Mouse (Mus musculus): Measurements from ENCODE around the gene Dgke. TPM values are rescaled to one million over a fixed set of nuclear protein-coding genes. Genes with fewer than 3 reads are reported as not detected.
"Not testable (repeated sequence)": the region's sequence is repeated elsewhere in the genome, so short reads cannot be mapped to it uniquely, and the experiment has no call there.

The Dgke gene
- total RNA-seq, 1 experiment from 2014 or later, result 9.7 TPM

GRCm38 (mm10) chr11:89017514-89018182, 49.0 kb downstream of the Dgke start:
- no peak for ATAC-seq (ENCODE audit: extremely low read depth, insufficient number of reproducible peaks, low FRiP score, poor library complexity, severe bottlenecking)

DNA sequence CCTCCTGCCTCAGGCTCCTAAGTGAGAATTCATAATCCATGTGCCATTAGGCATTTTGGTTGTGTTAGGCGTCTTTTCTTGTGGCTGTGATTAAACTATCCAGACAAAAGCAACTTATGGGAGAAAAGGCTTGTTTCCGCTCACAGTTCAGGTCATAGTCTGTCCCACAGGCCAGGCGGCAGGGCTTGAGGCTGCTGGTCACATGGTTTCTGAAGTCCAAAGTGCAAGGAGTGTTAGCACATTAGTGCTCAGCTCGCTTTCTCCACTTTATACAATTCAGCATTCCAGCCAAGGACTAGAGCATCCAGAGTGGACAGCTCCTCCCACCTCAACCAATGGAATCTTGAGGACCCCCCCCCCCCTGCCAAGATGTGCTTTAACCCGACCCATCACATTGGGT, 54.4 kb downstream of the Dgke start:
- ATAC-seq (ENCODE audit: extremely low read depth, insufficient number of reproducible peaks, low FRiP score, poor library complexity, severe bottlenecking), result no peak

- no peak for ATAC-seq (ENCODE audit: extremely low read depth, insufficient number of reproducible peaks, low FRiP score, poor library complexity, severe bottlenecking)
Measured at GRCm38 (mm10) chr11:89009496-89009895, 57.2 kb downstream of the Dgke start.

DNA sequence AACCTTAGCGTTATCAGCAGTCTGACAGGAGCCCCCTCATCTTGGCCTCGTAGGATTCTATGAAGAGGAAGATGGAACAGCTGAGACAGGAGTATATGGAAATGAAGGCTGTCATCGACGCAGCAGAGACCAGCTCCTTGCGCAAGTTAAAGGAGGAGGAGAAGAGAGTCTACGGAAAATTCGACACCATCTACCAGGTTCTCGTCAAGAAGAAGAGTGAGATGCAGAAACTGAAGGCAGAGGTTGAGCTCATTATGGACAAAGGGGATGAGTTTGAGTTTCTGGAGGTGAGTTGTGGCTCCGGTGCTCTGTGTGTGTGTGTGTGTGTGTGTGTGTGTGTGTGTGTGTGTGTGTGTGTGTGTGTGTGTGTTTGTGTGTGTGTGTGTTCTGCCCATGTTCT, 57.6 kb downstream of the Dgke start:
- no peak for ATAC-seq (ENCODE audit: extremely low read depth, insufficient number of reproducible peaks, low FRiP score, poor library complexity, severe bottlenecking)

DNA sequence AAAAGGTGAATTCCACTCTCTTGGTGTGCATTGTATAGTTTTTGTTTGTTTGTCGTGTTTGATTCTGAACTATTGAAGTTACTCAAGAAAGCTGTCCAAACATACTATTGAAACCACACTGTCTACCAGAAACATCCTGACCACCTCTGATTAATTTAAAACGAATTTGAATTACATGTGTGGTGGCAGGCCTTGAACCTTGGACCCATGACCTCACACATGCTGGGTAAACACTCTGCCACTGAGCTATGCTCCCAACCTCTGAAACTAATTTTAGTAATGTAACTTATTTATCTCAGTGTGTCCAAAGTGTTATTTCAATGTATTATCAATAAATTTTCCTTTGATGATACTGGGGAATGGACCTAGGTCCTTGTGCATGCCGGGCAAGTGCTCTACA, 59.1 kb downstream of the Dgke start:
- ATAC-seq (ENCODE audit: extremely low read depth, insufficient number of reproducible peaks, low FRiP score, poor library complexity, severe bottlenecking), result no peak

DNA sequence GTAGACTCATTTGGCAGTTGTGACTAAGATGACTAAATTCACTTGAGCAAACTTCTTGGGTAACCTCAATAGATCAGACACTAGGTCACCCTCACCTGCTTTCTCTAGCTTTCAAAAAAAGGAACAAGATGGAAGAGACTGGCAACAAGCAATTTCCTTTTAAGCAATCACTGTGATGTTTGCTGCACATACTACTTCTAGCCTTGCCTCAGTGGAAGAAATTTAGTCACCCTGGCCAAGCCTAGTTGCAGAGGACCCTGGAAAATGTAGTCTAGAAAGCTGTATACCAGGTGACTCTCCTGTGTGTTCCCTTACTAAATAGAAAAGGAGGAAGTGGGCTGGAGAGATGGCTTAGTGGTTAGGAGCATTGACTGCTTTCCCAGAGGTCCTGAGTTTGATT, 60.2 kb downstream of the Dgke start:
- peak; percentile 58 for ATAC-seq (ENCODE audit: extremely low read depth, insufficient number of reproducible peaks, low FRiP score, poor library complexity, severe bottlenecking)

DNA sequence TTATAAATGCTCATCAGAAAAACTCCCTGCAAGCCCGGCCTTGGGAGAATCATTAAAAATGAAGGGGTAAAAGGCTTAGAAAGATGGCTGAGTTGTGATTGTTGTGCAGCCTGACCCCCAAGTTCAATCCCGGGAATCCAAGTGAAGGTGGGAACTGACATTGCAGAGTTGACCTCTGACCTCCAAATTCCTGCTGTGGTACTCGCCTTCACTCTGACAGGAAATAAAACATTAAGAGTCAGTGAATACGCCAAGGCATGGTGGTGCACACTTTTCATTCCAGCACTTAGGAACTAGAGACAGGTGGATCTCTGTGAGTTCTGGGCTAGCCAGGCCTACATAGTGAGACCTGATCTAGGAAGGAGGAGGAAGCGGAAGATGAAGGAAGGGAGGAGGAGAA, 61.2 kb downstream of the Dgke start:
- ATAC-seq (ENCODE audit: extremely low read depth, insufficient number of reproducible peaks, low FRiP score, poor library complexity, severe bottlenecking), result no peak

DNA sequence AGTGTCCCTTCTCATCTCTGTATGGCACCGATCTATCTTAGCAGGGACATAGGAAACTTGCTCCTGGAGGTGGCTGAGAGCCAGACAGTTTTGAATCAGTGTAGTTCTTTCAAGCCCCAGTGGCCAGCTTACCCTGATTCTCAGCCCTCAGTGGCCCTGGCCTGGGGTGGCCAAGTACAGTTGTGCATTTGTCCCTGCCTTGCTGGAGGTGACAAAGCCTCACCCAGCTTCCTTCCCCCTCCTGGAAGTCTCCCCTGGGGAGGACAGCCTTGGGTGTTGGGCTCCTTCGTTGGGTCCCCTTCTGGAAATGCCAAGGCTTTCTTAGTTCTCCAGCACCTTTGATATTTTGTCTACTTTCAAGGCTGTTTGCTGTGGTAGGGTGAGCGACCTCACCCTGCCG, 62.9 kb downstream of the Dgke start:
- no peak for ATAC-seq (ENCODE audit: extremely low read depth, insufficient number of reproducible peaks, low FRiP score, poor library complexity, severe bottlenecking)

DNA sequence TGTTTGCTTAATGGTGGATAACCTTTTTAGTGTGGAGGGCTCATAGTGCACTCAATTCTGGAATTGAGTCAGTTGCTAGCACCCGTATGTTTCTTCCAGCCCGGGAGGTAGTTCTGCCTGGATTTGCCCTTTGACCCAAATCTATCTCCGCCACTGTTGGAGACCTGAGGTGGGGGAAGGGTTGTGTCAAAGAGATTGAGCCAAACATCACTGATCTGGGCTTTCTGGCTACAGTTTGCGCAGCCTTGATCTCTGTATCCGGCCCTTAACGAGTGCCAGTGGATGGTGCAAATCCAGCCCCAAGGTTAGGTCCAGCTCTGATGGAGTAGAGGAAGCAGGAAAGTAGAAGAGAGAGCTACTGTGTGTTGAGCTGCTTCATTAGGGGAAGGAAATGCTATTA, 63.6 kb downstream of the Dgke start:
- ATAC-seq (ENCODE audit: extremely low read depth, insufficient number of reproducible peaks, low FRiP score, poor library complexity, severe bottlenecking), result no peak

DNA sequence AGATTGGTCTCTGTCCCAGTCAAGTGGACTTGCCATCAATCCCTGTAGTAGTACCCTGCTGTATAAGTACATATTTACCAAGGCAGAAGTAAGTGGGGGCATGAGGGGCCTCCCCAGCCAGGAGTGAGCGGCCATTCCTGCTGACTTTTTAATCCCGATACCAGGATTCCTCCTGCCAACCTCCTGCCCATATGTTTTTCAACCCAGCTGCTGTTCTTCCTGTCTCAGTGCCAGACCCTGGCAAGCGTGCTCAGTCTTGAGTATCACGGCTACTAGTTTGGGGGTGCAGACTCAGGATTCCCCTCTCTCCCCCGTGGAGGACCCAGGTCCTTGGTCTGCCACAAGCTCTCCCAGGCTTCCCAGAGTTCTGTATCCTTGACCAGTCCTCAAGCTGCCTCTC, 64.0 kb downstream of the Dgke start:
- no peak for ATAC-seq (ENCODE audit: extremely low read depth, insufficient number of reproducible peaks, low FRiP score, poor library complexity, severe bottlenecking)

GRCm38 (mm10) chr11:89002068-89002467, 64.6 kb downstream of the Dgke start:
- no peak for ATAC-seq (ENCODE audit: extremely low read depth, insufficient number of reproducible peaks, low FRiP score, poor library complexity, severe bottlenecking)

DNA sequence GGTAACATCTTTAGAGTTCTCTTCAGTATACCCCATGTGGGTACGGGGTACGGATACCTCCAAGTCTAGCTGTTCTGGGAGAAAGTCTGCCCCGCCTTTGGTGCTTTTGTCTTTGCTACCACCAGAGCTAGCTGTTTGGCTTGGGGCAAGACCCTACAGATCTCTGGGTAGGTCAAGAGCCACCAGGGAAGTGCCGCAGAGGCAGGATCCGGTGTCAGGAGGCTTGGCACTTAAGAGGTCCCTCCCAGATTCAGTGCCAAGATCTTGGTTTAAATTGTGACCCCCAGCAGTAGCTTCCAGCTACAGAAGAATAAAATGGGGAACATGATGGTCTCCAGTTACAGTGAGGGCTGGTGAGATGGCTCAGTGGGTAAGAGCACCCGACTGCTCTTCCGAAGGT, 65.1 kb downstream of the Dgke start:
- ATAC-seq (ENCODE audit: extremely low read depth, insufficient number of reproducible peaks, low FRiP score, poor library complexity, severe bottlenecking), result no peak

DNA sequence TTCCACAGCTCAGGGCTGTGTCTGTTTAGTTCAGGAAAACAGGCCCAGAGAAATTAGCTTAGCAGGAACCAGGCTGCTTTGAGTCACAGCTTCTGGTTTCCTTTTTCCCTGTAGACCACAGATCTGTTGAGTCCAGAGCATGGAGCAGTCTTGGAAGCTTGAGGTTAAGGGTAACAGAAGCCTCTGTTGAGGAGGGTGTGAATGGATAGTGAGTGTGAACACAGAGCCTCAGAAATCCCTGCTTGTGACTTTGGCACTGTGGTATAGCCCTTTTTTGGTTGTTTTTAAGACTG, 66.2 kb downstream of the Dgke start:
- ATAC-seq (ENCODE audit: extremely low read depth, insufficient number of reproducible peaks, low FRiP score, poor library complexity, severe bottlenecking), result no peak

DNA sequence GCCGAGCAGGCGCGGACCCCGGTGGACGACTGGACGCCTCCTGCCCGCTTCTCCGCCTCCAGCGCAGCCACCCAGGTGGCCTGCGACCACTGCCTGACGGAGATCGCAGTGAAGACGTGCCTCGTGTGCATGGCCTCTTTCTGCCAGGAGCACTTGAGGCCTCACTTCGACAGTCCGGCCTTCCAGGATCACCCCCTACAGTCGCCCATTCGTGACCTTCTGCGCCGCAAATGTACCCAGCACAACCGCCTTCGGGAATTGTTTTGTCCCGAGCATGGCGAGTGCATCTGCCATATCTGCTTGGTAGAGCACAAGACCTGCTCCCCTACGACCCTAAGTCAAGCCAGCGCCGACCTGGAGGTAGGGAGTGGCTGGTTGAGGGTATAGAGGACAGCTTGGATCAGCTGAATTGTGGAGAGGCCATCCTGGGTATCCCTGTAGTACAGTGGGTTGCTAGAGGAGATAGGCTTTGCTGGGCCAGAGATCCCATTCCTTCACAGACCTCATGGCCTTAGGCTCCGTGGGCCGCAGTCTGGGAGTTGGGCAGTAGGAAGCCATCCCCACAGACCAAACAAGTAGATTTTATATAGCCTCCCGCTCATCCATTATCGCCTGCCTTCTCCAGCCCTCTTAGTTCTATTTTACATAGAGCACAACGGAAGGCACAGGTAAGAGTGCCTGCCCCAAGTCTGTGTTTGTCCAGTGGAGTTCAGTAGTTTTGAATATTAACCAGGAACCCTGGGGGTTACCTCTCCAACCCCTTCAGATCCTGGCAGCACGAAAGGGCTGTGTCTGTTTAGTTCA, 66.7 kb downstream of the Dgke start:
- ATAC-seq (ENCODE audit: extremely low read depth, insufficient number of reproducible peaks, low FRiP score, poor library complexity, severe bottlenecking), result no peak

- peak; percentile 91 for ATAC-seq (ENCODE audit: extremely low read depth, insufficient number of reproducible peaks, low FRiP score, poor library complexity, severe bottlenecking)
Measured at GRCm38 (mm10) chr11:88998974-88999722, 67.5 kb downstream of the Dgke start, which contains the start of gene Trim25. Gene Trim25, plus strand, starts transcription at chr11:88999376.

DNA sequence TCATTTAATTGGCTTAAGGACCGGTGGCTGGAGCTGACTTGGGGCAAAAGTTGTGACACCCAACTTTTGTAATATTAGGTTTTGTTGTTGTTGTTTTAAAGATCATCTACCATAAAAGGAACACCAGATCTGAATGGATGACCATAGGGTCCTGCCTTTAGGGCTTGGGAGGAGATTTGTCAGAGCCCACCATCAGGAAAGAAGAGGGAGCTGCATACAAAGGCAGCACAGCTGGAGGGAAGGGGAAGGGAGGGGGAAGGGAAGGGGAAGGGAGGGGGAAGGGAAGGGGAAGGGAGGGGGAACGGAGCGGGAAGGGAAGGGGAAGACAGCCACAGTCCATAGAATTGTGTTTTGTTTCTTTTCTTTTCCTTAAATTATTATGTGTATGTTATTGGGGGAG, 68.2 kb downstream of the Dgke start:
- ATAC-seq (ENCODE audit: extremely low read depth, insufficient number of reproducible peaks, low FRiP score, poor library complexity, severe bottlenecking), result no peak

GRCm38 (mm10) chr11:88997343-88997742, 69.3 kb downstream of the Dgke start:
- not testable (repeated sequence) for ATAC-seq (ENCODE audit: extremely low read depth, insufficient number of reproducible peaks, low FRiP score, poor library complexity, severe bottlenecking)

GRCm38 (mm10) chr11:88996427-88996826, 70.2 kb downstream of the Dgke start:
- ATAC-seq (ENCODE audit: extremely low read depth, insufficient number of reproducible peaks, low FRiP score, poor library complexity, severe bottlenecking), result no peak

DNA sequence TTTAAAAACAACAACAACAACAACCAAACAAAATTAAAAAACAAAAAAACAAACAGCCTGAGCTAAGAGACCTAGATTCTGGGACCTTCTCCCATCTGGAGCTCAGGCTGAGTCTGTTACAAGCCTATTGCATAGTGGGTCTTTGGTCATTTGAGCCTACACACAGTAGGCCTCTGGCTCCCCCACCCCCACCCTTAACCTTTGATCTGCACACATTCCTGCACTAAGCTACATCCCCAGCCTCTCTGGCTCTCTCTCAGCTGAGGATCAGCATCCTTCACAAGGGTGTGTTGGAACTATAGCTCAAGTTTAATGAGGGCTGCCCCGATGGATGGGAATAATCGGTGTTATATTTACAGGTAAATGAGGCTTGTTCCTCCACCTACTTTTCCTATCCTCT, 71.0 kb downstream of the Dgke start:
- ATAC-seq (ENCODE audit: extremely low read depth, insufficient number of reproducible peaks, low FRiP score, poor library complexity, severe bottlenecking), result no peak

- ATAC-seq (ENCODE audit: extremely low read depth, insufficient number of reproducible peaks, low FRiP score, poor library complexity, severe bottlenecking), result no peak
Measured at GRCm38 (mm10) chr11:88994492-88994891, 72.2 kb downstream of the Dgke start.

Data from neutrophil, adult 5-6 weeks (primary cell).